Mouse (Mus musculus): ENCODE results near the gene C1galt1. TPM values are rescaled to one million over a fixed set of nuclear protein-coding genes. Genes with fewer than 3 reads are reported as not detected.
A peak's percentile ranks its signal among the peaks of the same experiment; 100 is the strongest.

The C1galt1 gene
- polyA plus RNA-seq, 1 experiment: 7.5 TPM

DNA sequence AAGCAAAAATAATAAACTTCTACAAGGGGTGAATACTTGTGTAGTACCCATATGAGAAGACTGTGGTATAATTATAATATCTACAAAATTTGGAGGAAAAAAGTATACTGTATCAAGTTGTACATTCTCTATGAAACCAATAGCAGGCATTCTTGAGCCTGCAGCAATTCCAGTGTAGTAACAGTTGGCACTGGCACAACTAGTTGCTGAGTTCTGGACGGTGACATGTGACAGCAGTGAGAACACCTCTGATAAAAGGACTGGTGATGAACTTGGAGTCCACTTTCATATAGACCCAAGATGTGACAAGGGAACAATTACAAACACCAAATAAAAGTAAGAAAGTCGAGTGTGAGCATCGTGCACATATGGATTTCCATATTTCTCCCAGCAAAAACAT is 14.5 kb downstream of the C1galt1 start:
- Histone ChIP-seq H3K27ac (ENCODE audit: insufficient read depth, low read depth, low read length) (no peak overlapping the region), H3K4me1 (ENCODE audit: control insufficient read depth, insufficient read depth, low read length) (peaks cover 15% of the 10 kb centered on the region), H3K4me3 (ENCODE audit: insufficient read depth, low read depth, low read length) (no peak overlapping the region), H3K27me3 (replicated peaks; ENCODE audit: control insufficient read depth, insufficient read depth, low read length) (no peaks in the 10 kb centered on the region), H3K36me3 (ENCODE audit: control insufficient read depth, insufficient read depth, low read length) (no peaks in the 10 kb centered on the region)
- DNase-seq: no peak
- 85% methylated on average over 3 of the region's 3 CpGs for WGBS
- no peak for TF ChIP-seq CTCF (conservative IDR thresholded peaks at IDR 0.05; ENCODE audit: insufficient read depth, insufficient read length, low read depth, low read length)
- TF ChIP-seq POLR2A (IDR thresholded peaks at IDR 0.05; ENCODE audit: low read depth, low read length): no peak

DNA sequence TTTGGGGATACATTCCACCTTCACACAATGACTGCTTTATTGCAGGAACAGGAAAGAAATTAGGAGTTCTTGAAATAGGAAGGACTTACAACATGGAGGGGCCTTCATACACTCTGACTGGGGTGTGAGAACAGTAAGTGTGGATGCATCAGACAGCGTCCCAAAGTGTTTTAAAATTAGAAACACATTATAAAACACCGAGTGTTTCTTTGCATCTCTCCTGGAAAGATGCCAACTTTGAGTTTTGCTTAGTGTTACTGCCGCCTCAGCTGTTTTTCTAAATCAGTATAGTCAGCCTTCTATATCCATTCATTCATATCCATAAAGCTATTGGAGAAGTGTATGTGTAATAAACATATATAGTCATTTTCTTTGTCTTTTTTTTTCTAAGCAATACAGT is 16.4 kb downstream of the C1galt1 start:
- no peak for DNase-seq
- TF ChIP-seq POLR2A (IDR thresholded peaks at IDR 0.05; ENCODE audit: low read depth, low read length) (no peak), CTCF (conservative IDR thresholded peaks at IDR 0.05; ENCODE audit: insufficient read depth, insufficient read length, low read depth, low read length) (no peak)
- H3K27me3 ChIP-seq (replicated peaks; ENCODE audit: control insufficient read depth, insufficient read depth, low read length): no peaks in the 10 kb centered on the region
- 0 out of 2 replicates have a peak, but pooled peaks cover 1% of the 10 kb centered on the region for H3K36me3 ChIP-seq (ENCODE audit: control insufficient read depth, insufficient read depth, low read length)
- no peak overlapping the region for H3K4me3 ChIP-seq (ENCODE audit: insufficient read depth, low read depth, low read length)
- 51% methylated on average over 3 of the region's 3 CpGs for WGBS
- H3K27ac ChIP-seq (ENCODE audit: insufficient read depth, low read depth, low read length): no peak overlapping the region
- peaks cover 15% of the 10 kb centered on the region for H3K4me1 ChIP-seq (ENCODE audit: control insufficient read depth, insufficient read depth, low read length)

DNA sequence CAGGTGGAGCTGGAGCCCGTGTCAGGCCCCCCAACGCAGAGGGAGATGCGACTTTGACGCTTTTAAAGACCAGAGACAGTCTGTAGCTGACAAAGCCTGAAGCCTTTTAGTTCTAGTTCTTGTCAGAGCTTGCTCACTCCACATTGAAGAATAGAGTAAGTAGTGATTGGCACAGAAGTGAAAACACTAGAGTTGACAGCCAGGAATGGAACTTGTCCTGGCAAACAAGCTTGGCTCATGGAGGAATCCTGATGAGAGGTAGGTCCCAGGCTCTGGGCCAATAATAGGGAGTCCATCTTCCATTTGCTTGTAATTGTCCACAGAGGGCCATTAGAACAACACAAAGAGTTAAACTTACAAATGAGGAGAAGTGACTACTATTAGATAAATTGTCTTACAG is 18.7 kb downstream of the C1galt1 start:
- Histone ChIP-seq H3K27ac (ENCODE audit: insufficient read depth, low read depth, low read length) (no peak overlapping the region), H3K4me3 (ENCODE audit: insufficient read depth, low read depth, low read length) (no peak overlapping the region), H3K4me1 (ENCODE audit: control insufficient read depth, insufficient read depth, low read length) (no peaks in the 10 kb centered on the region), H3K27me3 (replicated peaks; ENCODE audit: control insufficient read depth, insufficient read depth, low read length) (no peaks in the 10 kb centered on the region), H3K36me3 (ENCODE audit: control insufficient read depth, insufficient read depth, low read length) (0 out of 2 replicates have a peak, but pooled peaks cover 3% of the 10 kb centered on the region)
- DNase-seq: no peak
- WGBS: 92% methylated on average over 4 of the region's 4 CpGs
- TF ChIP-seq CTCF (conservative IDR thresholded peaks at IDR 0.05; ENCODE audit: insufficient read depth, insufficient read length, low read depth, low read length): no peak
- no peak for TF ChIP-seq POLR2A (IDR thresholded peaks at IDR 0.05; ENCODE audit: low read depth, low read length)

DNA sequence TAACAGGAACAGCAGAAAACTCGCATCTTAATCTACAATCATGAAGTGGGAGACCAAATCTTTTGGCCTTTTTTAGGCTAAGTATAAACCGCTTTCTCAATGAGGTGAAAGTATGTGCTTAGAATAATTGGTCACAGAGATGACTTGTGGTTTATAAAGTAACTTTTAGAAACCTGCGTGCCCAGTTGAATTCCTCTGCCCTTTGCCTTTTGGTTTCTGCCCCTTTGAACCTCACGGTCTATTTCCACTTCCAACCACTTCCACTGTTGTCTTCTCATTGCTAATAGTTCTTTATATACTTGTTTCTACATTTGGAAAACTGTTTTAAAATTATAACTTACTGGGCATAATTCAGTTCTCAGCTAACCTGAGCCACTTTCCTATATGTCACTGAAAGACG is 32.2 kb downstream of the C1galt1 start:
- no peak for TF ChIP-seq POLR2A (IDR thresholded peaks at IDR 0.05; ENCODE audit: low read depth, low read length)
- TF ChIP-seq CTCF (conservative IDR thresholded peaks at IDR 0.05; ENCODE audit: insufficient read depth, insufficient read length, low read depth, low read length): no peak
- Histone ChIP-seq H3K36me3 (ENCODE audit: control insufficient read depth, insufficient read depth, low read length) (no peaks in the 10 kb centered on the region), H3K27me3 (replicated peaks; ENCODE audit: control insufficient read depth, insufficient read depth, low read length) (no peaks in the 10 kb centered on the region), H3K27ac (ENCODE audit: insufficient read depth, low read depth, low read length) (peak overlapping the region; percentile 76), H3K4me1 (ENCODE audit: control insufficient read depth, insufficient read depth, low read length) (peaks cover 8% of the 10 kb centered on the region; the same call in 1 of the 2 replicates), H3K4me3 (ENCODE audit: insufficient read depth, low read depth, low read length) (no peak overlapping the region)
- peak; percentile 81 for DNase-seq
- 59% methylated on average over 5 of the region's 5 CpGs for WGBS

DNA sequence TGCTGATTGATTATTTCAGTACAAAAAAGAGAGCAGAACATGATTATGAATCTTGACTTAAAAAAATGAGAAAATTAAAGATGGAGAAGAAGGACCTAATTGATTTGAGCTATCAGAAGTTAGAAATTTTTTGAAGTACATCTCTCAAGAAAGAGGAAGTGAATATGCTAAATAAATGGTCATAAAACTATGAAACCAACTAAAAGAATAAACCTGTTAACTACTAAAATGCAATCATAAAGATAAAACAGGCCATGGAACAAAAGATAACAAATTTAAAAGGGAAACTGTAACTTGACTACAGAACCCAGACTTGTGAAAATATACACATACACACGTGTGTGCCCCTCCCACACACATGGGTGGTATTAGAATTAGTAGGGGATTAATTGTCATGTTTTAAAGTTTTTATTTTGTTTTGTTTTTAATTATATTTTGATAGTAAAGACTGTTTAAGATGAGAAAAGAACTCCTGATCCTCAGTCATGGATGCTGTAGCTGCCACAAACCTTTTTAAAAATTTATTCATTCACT is 37.0 kb downstream of the C1galt1 start:
- Histone ChIP-seq H3K4me1 (ENCODE audit: control insufficient read depth, insufficient read depth, low read length) (0 out of 2 replicates have a peak, but pooled peaks cover 2% of the 10 kb centered on the region), H3K27me3 (replicated peaks; ENCODE audit: control insufficient read depth, insufficient read depth, low read length) (no peaks in the 10 kb centered on the region), H3K36me3 (ENCODE audit: control insufficient read depth, insufficient read depth, low read length) (no peaks in the 10 kb centered on the region), H3K27ac (ENCODE audit: insufficient read depth, low read depth, low read length) (no peak overlapping the region), H3K4me3 (ENCODE audit: insufficient read depth, low read depth, low read length) (no peak overlapping the region)
- TF ChIP-seq CTCF (conservative IDR thresholded peaks at IDR 0.05; ENCODE audit: insufficient read depth, insufficient read length, low read depth, low read length) (no peak), POLR2A (IDR thresholded peaks at IDR 0.05; ENCODE audit: low read depth, low read length) (no peak)
- no peak for DNase-seq
- WGBS: 52% methylated on average over 1 of the region's 1 CpGs

DNA sequence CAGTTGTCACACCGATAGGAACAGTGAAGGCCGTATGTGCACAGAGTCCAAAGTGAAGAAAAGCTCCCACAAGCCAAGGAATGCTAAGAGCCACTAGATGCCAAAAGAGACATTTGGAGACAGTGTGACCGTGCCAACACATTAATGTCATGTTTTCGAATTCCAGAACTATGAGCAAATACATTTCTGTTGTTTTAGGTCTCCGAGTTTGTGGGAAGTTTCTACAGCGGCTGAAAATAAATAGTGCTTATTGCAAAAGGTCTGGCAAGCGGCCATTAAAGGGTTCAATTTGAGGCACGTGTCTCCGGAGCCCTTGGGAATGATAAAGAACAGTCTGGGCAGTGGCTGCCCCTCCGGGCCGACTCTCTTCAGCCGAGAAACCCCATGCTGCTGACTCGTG is 37.9 kb downstream of the C1galt1 start:
- H3K27me3 ChIP-seq (replicated peaks; ENCODE audit: control insufficient read depth, insufficient read depth, low read length): no peaks in the 10 kb centered on the region
- no peak for TF ChIP-seq CTCF (conservative IDR thresholded peaks at IDR 0.05; ENCODE audit: insufficient read depth, insufficient read length, low read depth, low read length)
- TF ChIP-seq POLR2A (IDR thresholded peaks at IDR 0.05; ENCODE audit: low read depth, low read length): no peak
- H3K4me3 ChIP-seq (ENCODE audit: insufficient read depth, low read depth, low read length): no peak overlapping the region
- WGBS: 73% methylated on average over 13 of the region's 13 CpGs
- H3K27ac ChIP-seq (ENCODE audit: insufficient read depth, low read depth, low read length): no peak overlapping the region
- peak; percentile 35 for DNase-seq
- 0 out of 2 replicates have a peak, but pooled peaks cover under 1% of the 10 kb centered on the region for H3K4me1 ChIP-seq (ENCODE audit: control insufficient read depth, insufficient read depth, low read length)
- H3K36me3 ChIP-seq (ENCODE audit: control insufficient read depth, insufficient read depth, low read length): no peaks in the 10 kb centered on the region

DNA sequence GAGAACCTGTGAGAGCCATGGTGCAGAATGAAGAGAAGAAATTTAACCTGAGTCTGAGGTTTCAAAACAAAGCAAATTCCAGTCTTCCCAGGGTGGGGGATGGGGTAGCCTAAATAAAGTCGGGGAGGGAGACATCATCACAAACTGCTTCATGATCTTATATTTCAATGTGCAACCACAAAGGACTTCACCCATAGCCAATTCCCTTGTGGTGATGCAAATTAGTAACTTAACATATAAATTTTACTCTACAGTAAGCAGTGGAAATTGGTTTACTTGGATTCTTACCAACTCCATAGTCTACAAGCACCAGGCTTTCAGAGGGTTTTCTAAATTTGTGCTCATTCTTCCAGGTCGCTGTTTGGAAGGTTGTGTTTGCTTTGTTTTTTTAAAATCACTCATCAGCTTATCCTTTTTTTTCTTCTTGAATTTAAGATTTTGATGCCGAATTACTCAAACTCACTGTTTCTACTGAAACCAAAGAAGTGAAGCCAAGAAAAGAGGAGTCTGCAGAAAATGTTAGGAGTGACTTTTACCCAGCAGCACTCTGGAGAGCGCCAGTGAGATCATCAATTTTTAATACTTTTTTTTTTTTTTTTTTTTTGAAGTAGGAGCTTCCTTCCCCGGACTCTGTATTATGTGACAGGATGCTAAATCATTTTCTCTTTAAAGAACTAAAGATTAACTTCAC is 41.5 kb downstream of the C1galt1 start:
- H3K27ac ChIP-seq (ENCODE audit: insufficient read depth, low read depth, low read length): no peak overlapping the region
- no peaks in the 10 kb centered on the region for H3K27me3 ChIP-seq (replicated peaks; ENCODE audit: control insufficient read depth, insufficient read depth, low read length)
- no peaks in the 10 kb centered on the region for H3K36me3 ChIP-seq (ENCODE audit: control insufficient read depth, insufficient read depth, low read length)
- no peak for DNase-seq
- 54% methylated on average over 5 of the region's 5 CpGs for WGBS
- TF ChIP-seq CTCF (conservative IDR thresholded peaks at IDR 0.05; ENCODE audit: insufficient read depth, insufficient read length, low read depth, low read length): no peak
- no peak for TF ChIP-seq POLR2A (IDR thresholded peaks at IDR 0.05; ENCODE audit: low read depth, low read length)
- no peak overlapping the region for H3K4me3 ChIP-seq (ENCODE audit: insufficient read depth, low read depth, low read length)
- no peaks in the 10 kb centered on the region for H3K4me1 ChIP-seq (ENCODE audit: control insufficient read depth, insufficient read depth, low read length)

Data from kidney, adult 2 months (tissue).